Mouse (Mus musculus): Measurements from ENCODE around the gene Tmem125.

- TF ChIP-seq CTCF (IDR thresholded peaks at IDR 0.05; ENCODE audit: borderline replicate concordance, insufficient read depth, low read length): no peak
- TF ChIP-seq POLR2A (IDR thresholded peaks at IDR 0.05; ENCODE audit: low read depth, low read length): no peak
Measured at GRCm38 (mm10) chr4:118543592-118544260, at the start of gene Tmem125.

Data from embryonic fibroblast, embryonic 13.5 days (primary cell).